Mouse (Mus musculus): ENCODE data around the gene Car5a. TPM values are rescaled to one million over a fixed set of nuclear protein-coding genes. Genes with fewer than 3 reads are reported as not detected.

The Car5a gene
- total and polyA plus RNA-seq, 3 experiments: 0.08 TPM; not detected in 2

DNA sequence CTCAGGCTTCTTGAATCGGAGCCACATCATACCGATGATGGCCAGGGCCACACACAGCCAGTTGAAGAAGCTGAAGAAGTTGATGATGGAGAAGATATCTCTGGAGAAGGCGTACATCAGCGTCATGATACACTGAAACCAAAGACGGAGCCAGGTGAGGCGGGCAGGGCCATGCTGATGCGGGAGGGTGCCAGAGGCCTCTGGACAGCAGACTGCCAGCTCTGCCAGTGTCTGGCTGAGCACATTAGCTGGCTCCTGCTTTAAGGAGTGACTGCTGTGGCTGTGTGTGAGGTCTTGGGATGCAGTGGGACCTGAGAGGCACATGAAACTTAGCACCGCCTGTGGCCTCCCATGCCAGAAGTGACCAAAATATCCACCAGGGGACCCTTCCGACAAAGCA, 59.7 kb downstream of the Car5a start:
- no peak for TF ChIP-seq KAT2A (conservative IDR thresholded peaks at IDR 0.05; ENCODE audit: low read depth, low read length)
- no peak for TF ChIP-seq TCF12 (IDR thresholded peaks at IDR 0.05; ENCODE audit: low read depth, low read length)
- no peak for TF ChIP-seq MAZ (IDR thresholded peaks at IDR 0.05; ENCODE audit: low read depth, low read length)
- no peak for TF ChIP-seq MEF2A (IDR thresholded peaks at IDR 0.05; ENCODE audit: extremely low read depth, insufficient replicate concordance, low read depth, low read length, poor library complexity, severe bottlenecking)
- TF ChIP-seq CHD2 (IDR thresholded peaks at IDR 0.05; ENCODE audit: low read length): no peak
- TF ChIP-seq GABPA (IDR thresholded peaks at IDR 0.05; ENCODE audit: low read depth, low read length): no peak
- TF ChIP-seq ZC3H11A (IDR thresholded peaks at IDR 0.05; ENCODE audit: low read depth, low read length): no peak
- no peak for TF ChIP-seq UBTF (IDR thresholded peaks at IDR 0.05; ENCODE audit: borderline replicate concordance, insufficient read depth, low read depth, low read length)
- TF ChIP-seq MAFK (IDR thresholded peaks at IDR 0.05; ENCODE audit: borderline replicate concordance, low read depth, low read length): no peak
- no peak for TF ChIP-seq MYB (IDR thresholded peaks at IDR 0.05; ENCODE audit: low read depth, low read length)
- no peak for TF ChIP-seq RAD21 (IDR thresholded peaks at IDR 0.05; ENCODE audit: low read depth, low read length)
- TF ChIP-seq CTCF (IDR thresholded peaks at IDR 0.05 in 2 of 3, conservative IDR thresholded peaks at IDR 0.05 in 1 of 3; ENCODE audit: control insufficient read depth in 1 of 3, insufficient read depth in 1 of 3, low read depth in 2 of 3, low read length in 3 of 3, poor library complexity in 1 of 3, severe bottlenecking in 1 of 3): no peak
- no peak for TF ChIP-seq E2F4 (IDR thresholded peaks at IDR 0.05; ENCODE audit: borderline replicate concordance, low read depth, low read length)
- no peak for TF ChIP-seq MXI1 (IDR thresholded peaks at IDR 0.05; ENCODE audit: low read depth, low read length)
- TF ChIP-seq POLR2AphosphoS5 (IDR thresholded peaks at IDR 0.05; ENCODE audit: borderline replicate concordance, low read depth, low read length): no peak
- Histone ChIP-seq H3K27me3 (ENCODE audit: control insufficient read depth in 1 of 2, insufficient read depth in 2 of 2, low read length in 2 of 2) (no peaks in the 10 kb centered on the region), H3K36me3 (ENCODE audit: control insufficient read depth in 1 of 2, insufficient read depth in 2 of 2, low read length in 2 of 2) (peaks cover 0 to 26% of the 10 kb centered on the region in 2 experiments; a peak in 2 of 4 replicates), H3K9me3 (replicated peaks; ENCODE audit: insufficient read depth, low read length) (no peaks in the 10 kb centered on the region), H3K27ac (ENCODE audit: control insufficient read depth, low read depth, low read length) (no peak overlapping the region), H3K9ac (ENCODE audit: control insufficient read depth, low read depth, low read length, poor library complexity, severe bottlenecking) (no peak overlapping the region), H3K4me3 (ENCODE audit: control insufficient read depth in 1 of 2, insufficient read depth in 1 of 2, low read depth in 2 of 2, low read length in 2 of 2) (no peak overlapping the region), H3K4me1 (ENCODE audit: control insufficient read depth in 1 of 2, insufficient read depth in 2 of 2, low read length in 2 of 2) (no peaks in the 10 kb centered on the region), H3K79me2 (ENCODE audit: control insufficient read depth, insufficient read depth, low read length, poor library complexity) (no peaks in the 10 kb centered on the region)
- DNase-seq (ENCODE audit: low read depth, low spot score): no peak

DNA sequence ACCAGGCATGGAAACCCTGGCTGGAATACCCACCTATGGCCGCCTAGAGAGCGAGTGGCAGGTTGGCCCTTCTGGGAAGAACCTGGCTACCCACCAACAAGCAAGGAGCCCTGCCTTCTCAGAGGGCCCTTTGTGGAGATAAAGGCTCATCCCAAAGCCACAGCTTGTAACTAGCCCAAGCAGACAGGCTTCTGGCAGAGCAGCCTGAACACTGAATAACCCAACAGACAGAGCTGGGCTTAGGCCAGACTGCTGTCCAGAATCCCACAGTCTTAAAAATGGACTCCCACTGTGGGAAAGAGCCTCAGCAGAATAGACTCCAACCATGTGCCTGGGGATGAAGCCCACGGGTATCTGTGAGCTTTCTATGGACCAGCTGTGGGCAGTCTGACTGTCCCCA, 60.5 kb downstream of the Car5a start:
- H3K27ac ChIP-seq (ENCODE audit: control insufficient read depth, low read depth, low read length): no peak overlapping the region
- no peak overlapping the region for H3K9ac ChIP-seq (ENCODE audit: control insufficient read depth, low read depth, low read length, poor library complexity, severe bottlenecking)
- H3K36me3 ChIP-seq (ENCODE audit: control insufficient read depth in 1 of 2, insufficient read depth in 2 of 2, low read length in 2 of 2): peaks cover 0 to 22% of the 10 kb centered on the region in 2 experiments; a peak in 2 of 4 replicates
- DNase-seq (ENCODE audit: low read depth, low spot score): no peak
- no peaks in the 10 kb centered on the region for H3K79me2 ChIP-seq (ENCODE audit: control insufficient read depth, insufficient read depth, low read length, poor library complexity)
- H3K9me3 ChIP-seq (replicated peaks; ENCODE audit: insufficient read depth, low read length): no peaks in the 10 kb centered on the region
- no peak for TF ChIP-seq ZNF384 (IDR thresholded peaks at IDR 0.05; ENCODE audit: low read depth, low read length)
- no peak for TF ChIP-seq UBTF (IDR thresholded peaks at IDR 0.05; ENCODE audit: borderline replicate concordance, insufficient read depth, low read depth, low read length)
- TF ChIP-seq JUND (IDR thresholded peaks at IDR 0.05; ENCODE audit: low read depth, low read length): no peak
- no peak for TF ChIP-seq RCOR1 (IDR thresholded peaks at IDR 0.05; ENCODE audit: low read depth, low read length)
- no peak for TF ChIP-seq MYB (IDR thresholded peaks at IDR 0.05; ENCODE audit: low read depth, low read length)
- no peak for TF ChIP-seq MAFK (IDR thresholded peaks at IDR 0.05; ENCODE audit: borderline replicate concordance, low read depth, low read length)
- no peak for TF ChIP-seq CHD1 (IDR thresholded peaks at IDR 0.05; ENCODE audit: low read depth, low read length)
- no peak for TF ChIP-seq ETS1 (IDR thresholded peaks at IDR 0.05; ENCODE audit: low read depth, low read length)
- no peak for TF ChIP-seq NELFE (IDR thresholded peaks at IDR 0.05; ENCODE audit: low read depth, low read length)
- no peak for TF ChIP-seq TCF12 (IDR thresholded peaks at IDR 0.05; ENCODE audit: low read depth, low read length)
- no peak for TF ChIP-seq ZC3H11A (IDR thresholded peaks at IDR 0.05; ENCODE audit: low read depth, low read length)
- no peak for TF ChIP-seq MAX (IDR thresholded peaks at IDR 0.05; ENCODE audit: low read length)
- no peak for TF ChIP-seq POLR2A (IDR thresholded peaks at IDR 0.05; ENCODE audit: control insufficient read depth in 1 of 2, insufficient read depth in 1 of 2, low read depth in 1 of 2, low read length in 2 of 2, poor library complexity in 1 of 2)
- no peak for TF ChIP-seq USF1 (IDR thresholded peaks at IDR 0.05; ENCODE audit: low read depth, low read length)
- TF ChIP-seq TBP (IDR thresholded peaks at IDR 0.05; ENCODE audit: low read depth, low read length): no peak
- no peak for TF ChIP-seq CTCF (IDR thresholded peaks at IDR 0.05 in 2 of 3, conservative IDR thresholded peaks at IDR 0.05 in 1 of 3; ENCODE audit: control insufficient read depth in 1 of 3, insufficient read depth in 1 of 3, low read depth in 2 of 3, low read length in 3 of 3, poor library complexity in 1 of 3, severe bottlenecking in 1 of 3)
- no peak for TF ChIP-seq ZKSCAN1 (IDR thresholded peaks at IDR 0.05; ENCODE audit: low read depth, low read length)
- no peak for TF ChIP-seq NRF1 (IDR thresholded peaks at IDR 0.05; ENCODE audit: insufficient read depth, low read depth, low read length, poor library complexity, severe bottlenecking)
- no peaks in the 10 kb centered on the region for H3K27me3 ChIP-seq (ENCODE audit: control insufficient read depth in 1 of 2, insufficient read depth in 2 of 2, low read length in 2 of 2)
- no peaks in the 10 kb centered on the region for H3K4me1 ChIP-seq (ENCODE audit: control insufficient read depth in 1 of 2, insufficient read depth in 2 of 2, low read length in 2 of 2)
- no peak overlapping the region for H3K4me3 ChIP-seq (ENCODE audit: control insufficient read depth in 1 of 2, insufficient read depth in 1 of 2, low read depth in 2 of 2, low read length in 2 of 2)
